Mouse (Mus musculus) frontal cortex, postnatal 36 days (tissue): ENCODE results near the gene Eif3m.

Experiments used
- DNase-seq, 2 experiments: peaks; one replicate each; pipeline ENCODE4 v3.0.0; 2022; ENCODE audit warnings: low spot score in 2 of 2

Eif3m gene

DNA sequence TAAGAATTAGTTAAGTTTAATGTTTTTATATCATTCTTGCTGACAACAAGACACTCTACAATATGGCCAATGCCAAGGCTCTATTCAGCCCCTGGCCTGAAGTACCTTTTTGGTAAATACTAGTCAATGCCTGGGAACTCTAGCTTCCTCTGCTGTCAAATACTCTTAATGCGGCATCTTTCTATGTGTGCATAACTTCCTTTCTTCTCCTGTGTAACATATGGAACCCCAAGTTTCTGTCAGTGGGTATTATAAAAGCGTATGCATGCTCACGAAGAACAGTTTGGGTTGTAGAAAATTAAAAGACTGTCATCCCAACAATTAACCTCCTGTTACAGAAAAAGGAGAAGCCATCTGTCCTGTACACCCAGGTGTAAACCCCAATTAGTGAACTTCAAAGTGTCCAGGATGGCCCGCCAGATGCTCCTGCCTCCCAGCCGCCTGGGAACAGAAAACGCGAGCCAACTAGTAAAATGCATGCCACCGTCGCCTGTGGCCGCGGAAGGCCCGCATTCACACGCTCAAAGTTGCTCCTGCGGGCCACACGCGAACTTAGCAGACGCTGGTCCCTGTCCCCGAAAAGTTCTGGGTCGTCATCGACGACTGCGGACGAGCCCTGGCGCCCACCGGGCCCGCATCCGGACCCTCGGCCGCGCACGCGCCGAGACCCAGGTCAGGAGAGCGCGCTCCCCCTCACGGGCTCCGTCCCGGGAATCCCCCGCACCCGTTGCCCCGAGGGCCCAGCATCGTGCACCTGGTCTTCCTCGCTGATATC, 501 bp downstream of the Eif3m start:
- no peak for DNase-seq

DNA sequence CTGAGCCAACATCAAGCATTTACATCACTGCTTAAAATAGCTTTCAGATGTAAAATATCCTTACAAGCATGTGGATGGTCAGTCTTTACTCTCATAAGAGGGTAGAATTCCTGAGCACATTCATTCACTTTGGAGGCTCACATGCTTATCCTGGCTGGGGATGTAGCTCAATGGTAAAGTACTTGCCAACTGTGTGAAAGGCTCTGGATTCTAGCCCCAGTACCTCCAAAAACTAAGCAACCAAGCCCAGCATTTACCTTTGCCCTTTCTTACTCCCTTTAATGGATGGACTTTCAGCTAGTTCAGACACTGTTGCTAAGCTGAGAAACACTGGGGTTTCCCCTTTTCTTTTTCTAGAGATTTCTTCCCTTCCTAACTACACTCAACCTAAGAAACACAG, 9.6 kb downstream of the Eif3m start:
- DNase-seq: no peak

DNA sequence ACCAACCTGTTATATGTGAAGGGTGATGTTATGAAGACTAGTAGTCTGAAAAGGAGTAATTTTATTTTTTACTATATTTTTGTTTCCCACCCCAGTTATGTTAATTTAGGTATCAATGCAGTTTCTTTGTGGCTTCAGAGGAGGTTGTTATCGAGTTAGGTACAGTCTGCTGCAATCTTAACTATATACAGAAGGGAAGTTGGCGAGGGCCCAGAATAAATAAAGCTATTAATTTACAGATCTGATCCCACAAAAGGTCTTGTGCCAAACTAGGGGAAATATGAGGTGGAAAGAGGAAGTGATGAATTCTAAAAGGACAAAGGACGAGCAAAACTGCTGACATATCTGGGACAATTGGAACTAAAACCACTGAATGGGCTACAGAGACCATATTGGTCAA, 20.7 kb downstream of the Eif3m start:
- DNase-seq: no peak

DNA sequence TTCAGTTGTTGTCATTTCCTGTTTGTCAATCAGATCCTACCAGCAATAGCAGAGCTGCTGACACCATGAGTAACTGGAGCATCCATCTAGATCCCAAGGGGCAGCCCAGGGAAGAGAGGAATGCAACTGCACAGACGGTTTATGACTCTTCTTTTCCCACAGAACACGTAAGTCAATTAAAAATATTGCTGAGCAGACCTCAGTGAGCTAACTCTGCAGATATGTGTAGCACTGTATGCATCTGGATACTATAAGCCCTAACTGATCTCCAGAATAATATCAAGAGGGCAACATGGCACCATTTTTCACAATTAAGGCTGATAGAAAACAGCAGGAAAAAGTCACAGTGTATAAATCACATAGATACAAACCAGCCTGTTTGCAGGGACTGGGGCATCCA, 22.4 kb downstream of the Eif3m start:
- DNase-seq: no peak

DNA sequence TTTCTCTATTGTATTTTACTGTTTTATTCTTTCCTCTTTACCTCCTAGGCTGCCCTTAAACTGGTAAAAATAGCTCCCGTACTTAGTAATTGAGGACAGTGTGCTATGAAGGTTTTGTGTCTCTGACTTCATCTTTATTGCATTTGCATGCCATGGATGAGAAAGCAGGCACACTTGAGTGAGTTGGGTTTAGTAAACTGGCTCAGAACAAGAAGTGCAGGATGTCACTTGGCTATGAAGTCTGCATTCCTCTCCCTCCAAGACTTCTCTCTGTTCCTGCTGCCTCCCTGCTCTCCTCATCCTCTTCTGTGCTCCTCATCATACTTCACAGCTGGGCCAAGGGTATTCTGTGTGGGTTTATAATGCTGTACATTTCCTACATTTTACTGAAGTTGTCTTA, 27.9 kb downstream of the Eif3m start:
- DNase-seq: no peak

DNA sequence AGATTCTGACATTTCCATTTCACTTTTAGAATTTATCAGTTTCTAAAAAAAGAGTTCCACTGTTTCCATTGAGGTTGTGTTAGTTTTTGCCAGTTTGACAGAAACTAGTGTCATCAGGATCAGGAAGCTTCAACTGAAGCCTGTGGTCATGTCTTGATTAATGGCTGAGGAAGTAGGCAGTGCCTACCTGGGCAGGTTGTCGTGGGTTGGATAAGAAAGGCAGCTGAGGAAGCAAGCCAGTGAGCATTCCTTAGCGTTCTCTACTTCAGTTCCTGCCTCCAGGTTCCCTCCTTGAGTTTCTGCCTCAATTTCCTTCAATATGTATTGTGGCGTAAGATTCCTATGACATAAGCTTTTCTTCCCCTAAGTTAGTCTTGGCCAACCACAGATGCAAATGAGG, 31.1 kb downstream of the Eif3m start:
- DNase-seq: no peak

DNA sequence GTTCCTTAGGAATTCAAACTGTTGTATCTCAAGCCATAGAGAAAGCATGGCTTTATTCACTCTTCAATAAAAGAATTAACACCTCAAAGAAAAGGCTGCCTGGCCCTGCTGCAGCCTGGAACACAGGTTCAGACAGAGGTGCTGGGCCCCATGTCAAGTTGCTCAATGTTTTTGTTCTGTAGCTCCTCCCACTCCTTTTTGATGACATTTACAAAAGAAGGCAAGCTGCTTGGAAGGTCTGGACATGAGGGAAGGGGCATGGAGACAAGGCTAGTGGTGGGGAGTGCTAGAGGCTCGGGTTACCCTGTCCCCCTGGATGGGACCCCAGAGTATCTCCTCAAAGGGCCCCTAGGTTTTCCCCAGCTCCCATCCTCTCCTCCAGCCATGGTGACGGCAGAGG, 35.2 kb downstream of the Eif3m start:
- no peak for DNase-seq

DNA sequence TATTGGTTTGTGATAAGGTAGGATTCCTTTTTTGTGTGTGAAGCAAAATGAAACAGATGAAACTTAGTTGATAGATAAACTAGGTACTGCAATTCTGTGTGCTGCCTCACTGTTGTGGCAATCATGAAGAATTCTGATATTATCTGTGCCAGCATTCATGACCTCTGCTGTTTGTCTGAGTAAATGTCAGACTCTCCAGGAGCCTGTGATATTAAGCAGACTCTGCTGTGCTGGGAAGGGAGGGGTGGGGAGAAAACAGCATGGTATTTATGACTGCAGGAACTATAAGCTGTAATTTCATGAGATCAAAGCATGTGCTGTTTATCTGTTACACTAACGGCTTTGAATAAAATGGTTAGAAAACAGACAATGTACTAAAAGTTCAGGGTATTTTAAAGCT, 52.4 kb downstream of the Eif3m start:
- no peak for DNase-seq
